Mouse (Mus musculus) intestine, postnatal 0 days (tissue): ENCODE measurements around the gene 4922502D21Rik. TPM values are rescaled to one million over a fixed set of nuclear protein-coding genes. Genes with fewer than 3 reads are reported as not detected.
"Not testable (repeated sequence)": the region's sequence is repeated elsewhere in the genome, so short reads cannot be mapped to it uniquely, and the experiment has no call there.

Source experiments
- ATAC-seq: fragments of 200-750 bp; cut with Nextera tagmentation; 2 replicates; pipeline ENCODE4 v1.8.0; 2017; ENCODE audit warnings: mild to moderate bottlenecking, moderate TSS enrichment, moderate library complexity
- H3K27ac ChIP-seq: fragments of 300-500 bp; sonication (generic); 2 replicates; pipeline ENCODE4 v1.5.1; 2014; ENCODE audit warnings: mild to moderate bottlenecking, low read depth, low read length, moderate library complexity
- H3K27me3 ChIP-seq: fragments of 300-500 bp; sonication (generic); replicated peaks from 2 replicates; pipeline ENCODE4 v1.6.1; 2014; ENCODE audit warnings: low read length, mixed read lengths; ENCODE audit not compliant: control insufficient read depth, insufficient read depth
- H3K36me3 ChIP-seq: fragments of 300-500 bp; sonication (generic); 2 replicates; pipeline ENCODE4 v1.6.1; 2014; ENCODE audit warnings: mild to moderate bottlenecking, moderate library complexity; ENCODE audit not compliant: control insufficient read depth, insufficient read depth
- H3K4me1 ChIP-seq: fragments of 300-500 bp; sonication (generic); replicated peaks from 2 replicates; pipeline ENCODE4 v1.6.1; 2014; ENCODE audit warnings: antibody characterized with exemption, low read length, mixed read lengths; ENCODE audit not compliant: control insufficient read depth, insufficient read depth
- H3K4me2 ChIP-seq: fragments of 300-500 bp; sonication (generic); replicated peaks from 2 replicates; pipeline ENCODE4 v1.6.1; 2014; ENCODE audit warnings: low read depth, mild to moderate bottlenecking, moderate library complexity
- H3K4me3 ChIP-seq: fragments of 300-500 bp; sonication (generic); 2 replicates; pipeline ENCODE4 v1.5.1; 2014; ENCODE audit warnings: low read depth, low read length
- H3K9ac ChIP-seq: fragments of 300-500 bp; sonication (generic); 2 replicates; pipeline ENCODE4 v1.6.1; 2014; ENCODE audit warnings: mild to moderate bottlenecking, low read depth, low read length
- H3K9me3 ChIP-seq: fragments of 300-500 bp; sonication (generic); 2 replicates; pipeline ENCODE4 v1.6.1; 2016; ENCODE audit warnings: mixed run types; ENCODE audit not compliant: control insufficient read depth
- CTCF ChIP-seq: sonication (generic); IDR thresholded peaks from 2 replicates; pipeline ENCODE4 v1.5.1; 2016; ENCODE audit warnings: low read depth, mild to moderate bottlenecking, control low read depth, antibody characterized with exemption, moderate library complexity
- WGBS: fragments of 180-500 bp; shearing (Covaris S2); extraction: QIAGEN DNeasy Blood & Tissue Kit; methylation state at CpG from one replicate; pipeline ENCODE4 v1.1.7; 2014; 5-methylcytosine and 5-hydroxymethylcytosine counted together
- polyA plus RNA-seq: library from polyadenylated mRNA; unstranded; fragments of >200 nt; fragmentation: Nextera tagmentation; extraction: Ambion mirVana; gene quantifications from 2 replicates; pipeline ENCODE4 v1.2.1, GENCODE M21; 2015

The 4922502D21Rik gene
- polyA plus RNA-seq, 1 experiment from 2014 or later: not detected

DNA sequence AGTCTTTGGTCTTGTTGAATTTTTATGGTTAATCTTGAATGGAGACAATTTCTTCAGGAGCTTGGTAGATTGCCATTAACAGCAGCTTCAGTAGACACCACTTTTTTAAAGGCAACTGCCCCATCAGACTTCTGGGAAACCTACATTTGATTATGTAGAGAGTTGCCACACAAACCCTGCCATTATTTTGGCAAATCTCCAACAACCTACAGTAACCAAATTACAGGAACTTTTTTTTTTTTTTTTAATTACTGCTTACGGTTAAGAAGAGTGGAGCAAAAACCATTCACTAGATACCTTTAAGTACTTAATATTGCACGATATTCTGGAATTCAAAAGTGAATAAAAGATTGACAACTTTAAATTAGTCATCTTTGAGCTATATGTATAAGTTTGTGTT, 27.9 kb upstream of the 4922502D21Rik start:
- Histone ChIP-seq H3K4me2 (no peak overlapping the region), H3K27ac (no peak overlapping the region), H3K4me1 (no peaks in the 10 kb centered on the region), H3K9me3 (no peaks in the 10 kb centered on the region), H3K4me3 (no peak overlapping the region), H3K27me3 (no peaks in the 10 kb centered on the region), H3K9ac (no peak overlapping the region), H3K36me3 (no peaks in the 10 kb centered on the region)
- ATAC-seq: no peak
- no peak for TF ChIP-seq CTCF
- WGBS: 78% methylated on average over 2 of the region's 2 CpGs

DNA sequence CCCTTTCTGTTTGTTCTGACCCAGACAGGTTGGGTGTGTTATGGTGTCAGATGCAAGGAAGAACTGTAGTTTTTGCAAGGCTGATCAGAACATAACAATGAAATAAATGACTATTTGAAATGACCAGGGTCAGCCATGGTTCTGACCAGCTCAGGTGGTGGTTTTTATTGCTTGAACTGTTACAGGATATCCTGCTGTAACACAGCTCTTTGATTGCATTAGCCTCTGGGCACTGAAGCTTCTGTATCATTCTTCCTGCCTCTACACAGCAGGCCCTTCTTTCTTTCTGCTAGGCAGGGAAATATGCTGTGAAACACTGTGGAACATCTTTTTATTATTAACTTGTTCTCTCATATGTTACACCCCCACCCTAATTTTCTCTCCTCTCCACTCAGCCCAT, 24.8 kb upstream of the 4922502D21Rik start:
- no peak overlapping the region for H3K4me2 ChIP-seq
- no peaks in the 10 kb centered on the region for H3K36me3 ChIP-seq
- H3K4me3 ChIP-seq: no peak overlapping the region
- TF ChIP-seq CTCF: no peak
- no peak overlapping the region for H3K9ac ChIP-seq
- ATAC-seq: no peak
- no peak overlapping the region for H3K27ac ChIP-seq
- no peaks in the 10 kb centered on the region for H3K9me3 ChIP-seq
- no peaks in the 10 kb centered on the region for H3K4me1 ChIP-seq
- H3K27me3 ChIP-seq: no peaks in the 10 kb centered on the region

DNA sequence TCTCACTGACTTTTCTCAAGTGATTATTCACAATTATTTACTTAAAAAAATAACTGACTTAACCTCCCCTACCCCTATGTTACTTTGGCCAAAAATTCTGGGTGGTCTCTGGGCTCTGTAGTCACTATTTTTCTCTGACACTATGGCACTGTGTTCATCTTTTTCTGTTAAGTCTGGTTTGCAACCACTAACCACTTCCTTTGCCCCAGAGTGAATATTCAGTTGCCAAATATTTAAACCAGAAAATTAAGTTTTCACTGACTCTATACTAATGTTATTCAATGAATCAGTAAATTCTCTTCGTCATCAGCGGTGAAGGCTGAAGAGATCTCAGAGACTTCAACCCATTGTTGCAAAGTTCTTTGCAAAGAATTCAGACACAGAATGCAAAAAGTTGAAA, 24.2 kb upstream of the 4922502D21Rik start:
- no peak overlapping the region for H3K27ac ChIP-seq
- no peak overlapping the region for H3K4me3 ChIP-seq
- WGBS: 98% methylated on average over 2 of the region's 2 CpGs
- H3K9me3 ChIP-seq: no peaks in the 10 kb centered on the region
- no peak for TF ChIP-seq CTCF
- no peaks in the 10 kb centered on the region for H3K4me1 ChIP-seq
- ATAC-seq: no peak
- H3K36me3 ChIP-seq: no peaks in the 10 kb centered on the region
- H3K27me3 ChIP-seq: no peaks in the 10 kb centered on the region
- no peak overlapping the region for H3K9ac ChIP-seq
- no peak overlapping the region for H3K4me2 ChIP-seq

DNA sequence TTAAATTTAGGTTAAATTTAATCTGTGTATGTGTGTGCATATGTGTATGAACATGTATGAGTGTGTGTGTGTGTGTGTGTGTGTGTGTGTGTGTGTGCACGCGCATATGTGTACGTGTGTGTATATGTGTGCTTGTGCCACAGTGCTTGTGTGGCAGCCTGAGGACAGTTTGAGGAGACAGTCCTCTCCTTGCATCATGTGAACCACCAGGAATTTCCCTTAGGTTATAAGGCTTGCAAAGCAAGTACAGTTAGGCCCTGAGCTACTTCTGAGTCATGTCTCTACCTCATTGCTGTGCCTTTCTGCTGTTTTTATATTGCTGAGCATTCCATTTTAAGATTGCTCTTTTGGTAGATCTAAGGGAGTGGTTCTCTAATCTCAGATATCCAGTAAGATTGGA, 19.5 kb upstream of the 4922502D21Rik start:
- no peak for ATAC-seq
- TF ChIP-seq CTCF: no peak
- Histone ChIP-seq H3K9me3 (peaks cover 11% of the 10 kb centered on the region; the same call in 1 of the 2 replicates), H3K9ac (no peak overlapping the region), H3K4me3 (no peak overlapping the region), H3K36me3 (no peaks in the 10 kb centered on the region), H3K4me2 (no peak overlapping the region), H3K27ac (no peak overlapping the region), H3K4me1 (no peaks in the 10 kb centered on the region), H3K27me3 (no peaks in the 10 kb centered on the region)
- WGBS: 100% methylated on average over 3 of the region's 3 CpGs

DNA sequence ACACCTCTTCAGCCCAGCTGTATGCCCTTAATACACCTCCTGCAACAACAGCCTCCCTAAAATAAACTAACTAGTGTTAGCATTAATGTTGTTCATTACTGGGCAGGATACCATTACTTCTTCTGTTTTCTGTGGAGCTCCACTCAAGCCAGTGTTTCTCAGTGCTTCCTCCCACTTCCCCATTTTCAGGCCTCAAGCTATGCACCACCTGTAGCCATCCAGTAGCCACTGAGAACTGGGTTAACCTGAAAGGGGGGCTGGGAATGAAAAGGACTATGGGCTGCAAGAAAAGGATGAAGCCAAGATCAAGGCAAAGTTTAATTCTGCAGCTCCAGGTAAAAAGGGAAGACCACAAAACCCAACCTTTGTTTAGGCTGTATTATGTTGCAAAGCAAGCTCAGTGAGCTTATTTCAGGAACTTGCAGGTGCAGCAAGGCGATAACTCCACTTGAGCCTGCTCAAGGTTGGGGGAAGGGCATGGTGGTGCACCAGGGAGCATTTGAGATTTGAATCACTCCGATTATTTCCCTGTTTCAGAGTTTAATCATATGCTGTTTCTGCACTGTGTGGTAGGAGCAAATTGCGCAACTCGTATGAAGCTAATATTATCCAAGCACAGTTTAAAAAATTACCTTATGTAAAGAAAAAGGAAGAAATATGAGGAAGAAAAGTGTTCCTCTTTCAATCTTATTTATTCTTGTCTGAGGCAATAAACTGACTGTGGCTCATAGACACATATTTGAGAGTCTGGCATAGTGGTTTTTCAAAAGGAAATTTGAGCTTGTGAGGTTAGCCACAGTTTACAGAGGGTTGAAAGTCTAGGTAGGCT, 18.1 kb upstream of the 4922502D21Rik start:
- H3K4me2 ChIP-seq: no peak overlapping the region
- peak; percentile 60; the same call in 1 of the 2 replicates for ATAC-seq
- H3K9me3 ChIP-seq: peaks cover 11% of the 10 kb centered on the region; the same call in 1 of the 2 replicates
- H3K9ac ChIP-seq: no peak overlapping the region
- TF ChIP-seq CTCF: no peak
- no peak overlapping the region for H3K4me3 ChIP-seq
- WGBS: 38% methylated on average over 4 of the region's 4 CpGs
- no peaks in the 10 kb centered on the region for H3K27me3 ChIP-seq
- H3K27ac ChIP-seq: no peak overlapping the region
- H3K4me1 ChIP-seq: no peaks in the 10 kb centered on the region
- H3K36me3 ChIP-seq: no peaks in the 10 kb centered on the region

DNA sequence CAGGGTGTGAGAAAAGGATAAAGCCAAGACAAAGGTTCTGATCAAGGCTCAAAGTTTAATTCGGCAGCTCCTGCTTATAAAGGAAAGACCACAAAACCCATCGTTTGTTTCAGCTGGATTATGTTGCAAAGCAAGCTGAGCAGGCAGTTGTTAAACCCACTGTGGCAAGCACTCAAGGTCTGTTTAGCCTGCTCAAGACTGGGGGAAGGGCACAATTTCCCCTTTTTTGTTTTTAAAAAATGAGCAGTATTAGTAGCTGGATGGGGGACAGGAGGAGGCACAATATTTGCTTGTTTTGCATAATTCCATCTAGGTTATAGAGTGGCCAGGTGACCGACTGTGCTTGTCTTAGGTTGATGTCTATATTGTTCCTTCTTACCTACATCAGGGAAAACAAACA, 12.8 kb upstream of the 4922502D21Rik start:
- H3K9ac ChIP-seq: no peak overlapping the region
- peaks cover 11% of the 10 kb centered on the region; the same call in 1 of the 2 replicates for H3K9me3 ChIP-seq
- no peak for ATAC-seq
- no peak overlapping the region for H3K4me2 ChIP-seq
- 72% methylated on average over 3 of the region's 3 CpGs for WGBS
- no peak for TF ChIP-seq CTCF
- no peaks in the 10 kb centered on the region for H3K4me1 ChIP-seq
- no peak overlapping the region for H3K4me3 ChIP-seq
- H3K27me3 ChIP-seq: no peaks in the 10 kb centered on the region
- no peaks in the 10 kb centered on the region for H3K36me3 ChIP-seq
- H3K27ac ChIP-seq: no peak overlapping the region

DNA sequence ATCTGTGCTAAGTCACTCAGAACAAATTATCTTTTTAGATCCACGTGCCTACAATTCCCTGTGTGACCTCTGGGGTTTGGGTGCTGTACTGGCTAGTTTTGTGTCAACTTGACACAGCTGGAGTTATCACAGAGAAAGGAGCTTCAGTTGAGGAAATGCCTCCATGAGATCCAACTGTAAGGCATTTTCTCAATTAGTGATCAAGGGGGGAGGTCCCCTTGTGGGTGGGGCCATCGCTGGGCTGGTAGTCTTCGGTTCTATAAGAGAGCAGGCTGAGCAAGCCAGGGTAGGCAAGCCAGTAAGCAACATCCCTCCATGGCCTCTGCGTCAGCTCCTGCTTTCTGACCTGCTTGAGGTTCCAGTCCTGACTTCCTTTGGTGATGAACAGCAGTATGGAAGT, 10.8 kb upstream of the 4922502D21Rik start, which contains the start of gene Clec12a:
Gene Clec12a, plus strand, starts transcription at position 301 of the 400 bp plus-strand sequence.
- H3K4me2 ChIP-seq, H3K27ac ChIP-seq, H3K4me3 ChIP-seq, H3K9me3 ChIP-seq, H3K27me3 ChIP-seq, ATAC-seq, H3K9ac ChIP-seq, H3K4me1 ChIP-seq, H3K36me3 ChIP-seq: not testable (repeated sequence)
- WGBS: 75% methylated on average over 4 of the region's 4 CpGs
